Mouse (Mus musculus) CH12.LX (cell line): ENCODE measurements at regions not wholly inside any gene's neighbourhood (a gene's known extent, or its start where the extent isn't known, plus 50 kb on each side); places are given as distances from the start of the nearest gene placed in this dataset.

Experiments
- DNase-seq: peaks from one replicate; pipeline ENCODE4 v3.0.0-alpha.2; 2013; ENCODE audit errors: extremely low read depth
- H3K27ac ChIP-seq: 2 replicates; pipeline ENCODE4 v1.5.1; 2012; ENCODE audit warnings: low read depth, mild to moderate bottlenecking, control low read depth, moderate library complexity; ENCODE audit not compliant: insufficient read depth
- H3K27me3 ChIP-seq: replicated peaks from 2 replicates; pipeline ENCODE3; 2012; ENCODE audit warnings: inconsistent platforms
- H3K36me3 ChIP-seq, 2 experiments: replicated peaks in 1 of 2; 2 replicates each; pipeline versions ENCODE3 to v1.6.1; 2012; ENCODE audit warnings: inconsistent platforms in 1 of 2, low read length in 1 of 2, mild to moderate bottlenecking in 1 of 2, mixed read lengths in 1 of 2, moderate library complexity in 1 of 2; ENCODE audit not compliant: control insufficient read depth in 1 of 2, insufficient read depth in 1 of 2
- H3K4me1 ChIP-seq, 2 experiments: 2 replicates each; pipeline ENCODE4 v1.6.1; 2012; ENCODE audit warnings: inconsistent platforms in 1 of 2, moderate library complexity in 1 of 2; ENCODE audit not compliant: insufficient read depth in 2 of 2, control insufficient read depth in 1 of 2
- H3K4me2 ChIP-seq: 2 replicates; pipeline ENCODE4 v1.6.1; 2012; ENCODE audit warnings: low read depth, mild to moderate bottlenecking, control low read depth; ENCODE audit not compliant: poor library complexity, insufficient read depth, severe bottlenecking
- H3K4me3 ChIP-seq, 3 experiments: fragments of 150-350 bp in 1 of 3; sonication (generic) in 1 of 3; replicated peaks in 1 of 3; 2 replicates each; pipeline versions ENCODE3 to v1.5.1; 2011 to 2012; ENCODE audit warnings: low read depth in 2 of 3, low read length in 2 of 3, mild to moderate bottlenecking in 2 of 3, moderate library complexity in 2 of 3, control low read depth in 1 of 3, improper control_type of control experiment in 1 of 3, inconsistent platforms in 1 of 3, mixed read lengths in 1 of 3; ENCODE audit not compliant: poor library complexity in 1 of 3
- H3K79me2 ChIP-seq: replicated peaks from 2 replicates; pipeline ENCODE4 v1.6.1; 2012; ENCODE audit warnings: mild to moderate bottlenecking, moderate library complexity; ENCODE audit not compliant: control insufficient read depth, poor library complexity, insufficient read depth, severe bottlenecking; ENCODE audit errors: extremely low read depth
- H3K9ac ChIP-seq: 2 replicates; pipeline ENCODE4 v1.6.1; 2012; ENCODE audit warnings: low read depth, mild to moderate bottlenecking, control low read depth, moderate library complexity; ENCODE audit not compliant: insufficient read depth
- H3K9me3 ChIP-seq: replicated peaks from 2 replicates; pipeline ENCODE3; 2012; ENCODE audit warnings: low read length, inconsistent platforms, mixed read lengths
- CHD1 ChIP-seq: IDR thresholded peaks from 2 replicates; pipeline ENCODE4 v1.6.1; 2012; ENCODE audit warnings: low read depth, low read length, improper control_type of control experiment, inconsistent platforms
- CTCF ChIP-seq, 2 experiments: IDR thresholded peaks in 1 of 2; conservative IDR thresholded peaks in 1 of 2; 2 replicates each; pipeline ENCODE4 v1.5.1; 2011 to 2012; ENCODE audit warnings: low read depth in 2 of 2, low read length in 2 of 2, improper control_type of control experiment in 1 of 2, inconsistent platforms in 1 of 2, mild to moderate bottlenecking in 1 of 2, moderate library complexity in 1 of 2
- ELF1 ChIP-seq: IDR thresholded peaks from 2 replicates; pipeline ENCODE4 v1.6.1; 2014; ENCODE audit warnings: low read depth, mild to moderate bottlenecking, inconsistent platforms, low read length, improper control_type of control experiment
- EP300 ChIP-seq: IDR thresholded peaks from 2 replicates; pipeline ENCODE4 v1.6.1; 2011; ENCODE audit warnings: low read length, improper control_type of control experiment
- GABPA ChIP-seq: IDR thresholded peaks from 2 replicates; pipeline ENCODE4 v1.6.1; 2012; ENCODE audit warnings: low read depth, low read length, improper control_type of control experiment, inconsistent platforms; ENCODE audit not compliant: insufficient replicate concordance
- JUND ChIP-seq: conservative IDR thresholded peaks from 2 replicates; pipeline ENCODE4 v1.6.1; 2011; ENCODE audit warnings: low read depth, low read length, improper control_type of control experiment
- MAFK ChIP-seq: IDR thresholded peaks from 2 replicates; pipeline ENCODE4 v1.6.1; 2011; ENCODE audit warnings: low read length, improper control_type of control experiment; ENCODE audit not compliant: insufficient replicate concordance
- MAZ ChIP-seq: IDR thresholded peaks from 2 replicates; pipeline ENCODE4 v1.6.1; 2012; ENCODE audit warnings: low read depth, mild to moderate bottlenecking, inconsistent platforms, low read length, improper control_type of control experiment, moderate library complexity
- MEF2A ChIP-seq: IDR thresholded peaks from 2 replicates; pipeline ENCODE4 v1.6.1; 2014; ENCODE audit warnings: low read depth, mild to moderate bottlenecking, inconsistent platforms, low read length, improper control_type of control experiment, borderline replicate concordance
- NRF1 ChIP-seq: IDR thresholded peaks from 2 replicates; pipeline ENCODE4 v1.6.1; 2014; ENCODE audit warnings: low read depth, mild to moderate bottlenecking, inconsistent platforms, low read length, improper control_type of control experiment, moderate library complexity
- POLR2A ChIP-seq: IDR thresholded peaks from 2 replicates; pipeline ENCODE4 v1.6.1; 2011; ENCODE audit warnings: low read depth, mild to moderate bottlenecking, improper control_type of control experiment, low read length
- POLR2AphosphoS2 ChIP-seq: IDR thresholded peaks from 2 replicates; pipeline ENCODE4 v1.6.1; 2011; ENCODE audit warnings: low read depth, low read length, improper control_type of control experiment
- RAD21 ChIP-seq: IDR thresholded peaks from 2 replicates; pipeline ENCODE4 v1.6.1; 2011; ENCODE audit warnings: low read depth, mild to moderate bottlenecking, low read length, improper control_type of control experiment, moderate library complexity
- RCOR1 ChIP-seq: conservative IDR thresholded peaks from 2 replicates; pipeline ENCODE4 v1.6.1; 2012; ENCODE audit warnings: low read depth, mild to moderate bottlenecking, inconsistent platforms, low read length, improper control_type of control experiment
- SMC3 ChIP-seq: IDR thresholded peaks from 2 replicates; pipeline ENCODE4 v1.6.1; 2011; ENCODE audit warnings: low read depth, low read length, improper control_type of control experiment
- TBP ChIP-seq: conservative IDR thresholded peaks from 2 replicates; pipeline ENCODE4 v1.6.1; 2011; ENCODE audit warnings: low read depth, low read length, improper control_type of control experiment
- TCF12 ChIP-seq: IDR thresholded peaks from 2 replicates; pipeline ENCODE4 v1.6.1; 2014; ENCODE audit warnings: low read depth, mild to moderate bottlenecking, inconsistent platforms, low read length, improper control_type of control experiment
- UBTF ChIP-seq: IDR thresholded peaks from 2 replicates; pipeline ENCODE4 v1.6.1; 2012; ENCODE audit warnings: low read depth, mild to moderate bottlenecking, inconsistent platforms, low read length, improper control_type of control experiment, moderate library complexity
- USF1 ChIP-seq: IDR thresholded peaks from 2 replicates; pipeline ENCODE4 v1.6.1; 2014; ENCODE audit warnings: low read depth, mild to moderate bottlenecking, inconsistent platforms, low read length, improper control_type of control experiment
- ZKSCAN1 ChIP-seq: IDR thresholded peaks from 2 replicates; pipeline ENCODE4 v1.6.1; 2012; ENCODE audit warnings: low read depth, inconsistent platforms, low read length, improper control_type of control experiment, borderline replicate concordance
- ZNF384 ChIP-seq: IDR thresholded peaks from 2 replicates; pipeline ENCODE4 v1.6.1; 2012; ENCODE audit warnings: low read depth, low read length, improper control_type of control experiment, inconsistent platforms
- dilution Hi-C: fragments of 300-500 bp; cut with MboI; formaldehyde crosslinking; loops from 2 replicates; pipeline ENCODE4 v1.14.3; 2020; ENCODE audit warnings: low sequenced_read_pairs; ENCODE audit not compliant: extremely low pct_unique_long_range_greater_than_20kb, extremely low pct_ligation_motif_present
- in situ Hi-C: fragments of 300-500 bp; cut with MboI; formaldehyde crosslinking; loops from 3 replicates; pipeline ENCODE4 v1.14.3; 2019; ENCODE audit warnings: low sequenced_read_pairs, low pct_ligation_motif_present, low pct_unique_long_range_greater_than_20kb, mixed read lengths

DNA sequence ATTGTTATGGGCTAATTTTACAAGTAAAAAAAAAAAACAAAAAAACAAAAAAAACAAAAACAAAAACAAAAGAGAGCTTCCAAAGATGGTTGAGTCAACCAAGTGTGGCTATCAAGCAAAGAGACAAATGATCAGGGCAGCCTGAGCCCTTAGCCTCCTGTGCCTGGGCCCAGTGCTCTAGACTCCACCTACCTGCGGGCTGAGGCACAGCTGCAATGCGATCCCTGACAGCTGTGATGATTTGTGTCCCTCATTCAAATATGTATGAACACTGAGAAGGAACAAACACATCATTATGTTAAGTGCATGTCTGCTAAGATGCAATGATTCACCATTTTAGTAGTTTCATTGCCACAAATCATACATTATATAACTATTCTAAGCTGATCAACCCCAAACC lies 199.0 kb upstream of the Thbs1 start (continued):
- peak; percentile 40 for TF ChIP-seq SMC3
- TF ChIP-seq, all 38 proteins: peak for 3

DNA sequence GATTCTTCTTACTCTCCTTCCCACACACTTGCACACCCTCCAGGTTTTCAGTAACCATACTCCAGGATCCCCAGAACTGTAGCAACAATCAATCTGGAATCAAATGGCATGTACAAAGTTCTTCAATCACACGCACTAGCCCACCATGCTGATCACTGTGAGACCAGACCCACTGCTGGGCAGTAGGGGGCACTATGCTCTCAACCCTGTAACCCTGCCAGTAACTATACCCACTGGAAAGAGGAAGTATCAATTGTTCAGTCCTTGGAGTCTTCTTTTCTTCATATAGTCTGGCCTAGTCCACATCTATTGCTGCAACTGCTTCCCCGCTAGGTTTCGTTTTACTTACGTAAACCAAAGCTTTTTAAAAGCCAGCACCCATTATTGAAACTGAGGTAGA lies 197.8 kb upstream of the Thbs1 start:
- no peak overlapping the region; the same call in 1 of the 2 replicates for H3K4me2 ChIP-seq
- H3K27ac ChIP-seq, result no peak overlapping the region
- peak; percentile 66 for DNase-seq

GRCm38 (mm10) chr2:117915821-117916220 lies 195.9 kb upstream of the Thbs1 start:
- Histone ChIP-seq H3K9ac (no peak overlapping the region), H3K27ac (no peak overlapping the region), H3K4me3 (no peak overlapping the region), H3K9me3 (no peaks in the 10 kb centered on the region), H3K27me3 (no peaks in the 10 kb centered on the region), H3K79me2 (no peaks in the 10 kb centered on the region), H3K4me2 (no peak overlapping the region), H3K4me1 (no peaks in the 10 kb centered on the region; a peak in 1 of 4 replicates), H3K36me3 (no peaks in the 10 kb centered on the region)
- in situ Hi-C loops (loop anchor here (25.0 kb wide), 1 partner anchor 321 kb away; no protein-coding TSS in a partner anchor), dilution Hi-C loops (no loop called here)
- TF ChIP-seq JUND (no peak), RAD21 (no peak)
- no peak for DNase-seq

More for the DNA sequence above, 197.8 kb upstream of the Thbs1 start:
- no peak overlapping the region for H3K4me3 ChIP-seq
- dilution Hi-C loops (no loop called here), in situ Hi-C loops (loop anchor here (25.0 kb wide), 1 partner anchor 323 kb away; no protein-coding TSS in a partner anchor)
- no peaks in the 10 kb centered on the region for H3K9me3 ChIP-seq
- peak; percentile 37; the same call in 1 of the 2 replicates for TF ChIP-seq ELF1
- no peak for TF ChIP-seq RCOR1
- peak; percentile 63 for TF ChIP-seq SMC3
- no peak for TF ChIP-seq MAFK
- TF ChIP-seq ZNF384, result no peak
- TF ChIP-seq RAD21, result peak; percentile 70
- TF ChIP-seq POLR2A, result no peak
- TF ChIP-seq USF1, result no peak
- peak; percentile 48 to 77 for TF ChIP-seq CTCF (conservative IDR thresholded peaks at IDR 0.05 in 1 of 2, IDR thresholded peaks at IDR 0.05 in 1 of 2; ENCODE audit: low read depth in 2 of 2, low read length in 2 of 2)
- no peak for TF ChIP-seq TCF12
- H3K36me3 ChIP-seq, result no peaks in the 10 kb centered on the region
- no peak overlapping the region for H3K9ac ChIP-seq
- no peaks in the 10 kb centered on the region for H3K79me2 ChIP-seq
- no peaks in the 10 kb centered on the region; a peak in 1 of 4 replicates for H3K4me1 ChIP-seq
- H3K27me3 ChIP-seq, result no peaks in the 10 kb centered on the region

DNA sequence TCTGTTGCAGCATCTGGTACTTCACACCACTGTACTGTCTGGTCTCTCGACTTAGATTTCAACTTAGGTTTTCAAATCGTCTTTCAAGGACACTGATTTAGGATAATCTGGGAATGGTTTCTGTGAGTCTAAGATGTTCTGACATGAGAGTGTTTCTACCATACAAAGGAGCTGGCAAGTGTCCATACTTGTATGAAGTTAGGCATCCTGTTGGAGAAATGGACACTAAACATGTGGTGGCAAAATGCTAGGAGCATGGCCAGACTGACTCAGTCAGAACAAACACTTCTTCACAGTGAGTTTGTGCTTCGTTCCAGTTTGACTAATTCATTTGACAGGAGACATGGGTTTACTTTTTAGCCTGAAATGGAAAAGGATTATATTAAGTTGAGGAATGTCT lies 194.5 kb upstream of the Thbs1 start:
- H3K27me3 ChIP-seq, result no peaks in the 10 kb centered on the region
- no peak overlapping the region for H3K27ac ChIP-seq
- dilution Hi-C loops, result no loop called here
- no peak overlapping the region for H3K4me2 ChIP-seq
- DNase-seq, result no peak
- no peaks in the 10 kb centered on the region for H3K36me3 ChIP-seq
- no peaks in the 10 kb centered on the region; a peak in 1 of 4 replicates for H3K4me1 ChIP-seq
- no peak overlapping the region for H3K9ac ChIP-seq
- no peak for TF ChIP-seq MEF2A
- no peak for TF ChIP-seq GABPA
- TF ChIP-seq EP300, result no peak
- TF ChIP-seq USF1, result no peak
- no peak for TF ChIP-seq CHD1
- no peak for TF ChIP-seq SMC3
- TF ChIP-seq MAZ, result no peak
- TF ChIP-seq UBTF, result no peak
- TF ChIP-seq RCOR1, result no peak
- TF ChIP-seq JUND, result no peak
- no peak for TF ChIP-seq TBP
- TF ChIP-seq TCF12, result no peak
- no peak for TF ChIP-seq ZKSCAN1
- TF ChIP-seq POLR2AphosphoS2, result no peak
- TF ChIP-seq NRF1, result no peak
- H3K9me3 ChIP-seq, result no peaks in the 10 kb centered on the region
- no peak overlapping the region for H3K4me3 ChIP-seq
- in situ Hi-C loops, result loop anchor here (25.0 kb wide), 1 partner anchor 320 kb away; no protein-coding TSS in a partner anchor
- no peaks in the 10 kb centered on the region for H3K79me2 ChIP-seq
